Mouse (Mus musculus): ENCODE results near the gene Foxn1. TPM values are rescaled to one million over a fixed set of nuclear protein-coding genes. Genes with fewer than 3 reads are reported as not detected.

Foxn1 gene
- total RNA-seq (2021), result 0.36 and 0.86 TPM in 2 replicates
- long read RNA-seq, result 0 reads

DNA sequence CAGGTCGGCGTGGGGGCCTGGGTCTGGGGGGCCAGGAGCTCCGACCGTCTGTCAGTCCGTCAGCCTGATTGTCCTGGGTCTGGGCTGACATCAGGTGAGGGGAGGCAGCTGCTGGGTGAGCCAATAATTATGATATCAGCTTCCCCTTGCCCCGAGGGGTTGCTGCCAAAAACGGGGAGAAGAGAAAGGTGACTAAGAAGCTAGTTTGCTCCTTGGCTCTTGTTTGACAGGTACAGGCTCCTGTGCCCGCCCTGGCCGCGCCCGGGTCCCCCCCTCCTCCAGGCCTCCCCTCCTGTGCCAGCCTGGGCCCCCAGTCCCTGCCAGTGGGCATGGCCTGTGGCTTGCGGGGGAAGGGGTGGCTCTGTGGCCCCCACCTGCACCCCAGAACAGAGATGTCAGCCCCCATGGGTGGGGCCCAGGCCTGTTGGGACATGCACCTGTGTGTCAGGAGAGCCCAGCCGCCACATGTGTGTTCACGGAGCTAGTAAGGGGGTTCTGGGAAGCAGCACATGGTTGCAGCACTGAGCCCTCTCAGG, at the start of gene Foxn1:
Foxn1 (minus strand) TSS at position 51 of the 536 bp plus-strand sequence.
- DNase-seq, result no peak

- peak; percentile 70 for DNase-seq
Observed at GRCm38 (mm10) chr11:78435776-78436349, 49.5 kb upstream of the Foxn1 start.

DNA sequence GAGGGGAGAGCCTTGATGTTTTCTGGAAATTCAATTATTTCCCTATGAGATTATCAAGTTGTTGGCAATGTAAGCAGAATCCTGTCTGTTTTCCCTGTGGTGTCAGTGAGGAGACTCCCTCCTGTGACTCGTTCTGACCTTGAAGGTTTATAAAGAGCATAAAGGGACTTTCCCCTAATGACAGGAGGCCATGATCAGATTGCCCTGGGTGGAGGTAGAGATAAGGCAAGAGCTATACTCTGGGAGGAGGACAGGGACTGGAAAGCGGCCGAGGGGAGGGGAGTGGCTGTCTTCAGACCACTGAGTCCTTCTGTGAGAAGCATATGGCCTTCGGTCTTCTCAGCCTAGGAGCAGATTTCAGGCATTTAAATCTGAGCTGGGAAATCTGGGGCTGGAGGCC, 47.7 kb upstream of the Foxn1 start:
- DNase-seq, result no peak

GRCm38 (mm10) chr11:78431176-78431575, 44.8 kb upstream of the Foxn1 start:
- no peak for DNase-seq

- DNase-seq, result no peak
Observed at GRCm38 (mm10) chr11:78430195-78430878, 44.0 kb upstream of the Foxn1 start.

GRCm38 (mm10) chr11:78428309-78428708, 42.0 kb upstream of the Foxn1 start:
- no peak for DNase-seq

DNA sequence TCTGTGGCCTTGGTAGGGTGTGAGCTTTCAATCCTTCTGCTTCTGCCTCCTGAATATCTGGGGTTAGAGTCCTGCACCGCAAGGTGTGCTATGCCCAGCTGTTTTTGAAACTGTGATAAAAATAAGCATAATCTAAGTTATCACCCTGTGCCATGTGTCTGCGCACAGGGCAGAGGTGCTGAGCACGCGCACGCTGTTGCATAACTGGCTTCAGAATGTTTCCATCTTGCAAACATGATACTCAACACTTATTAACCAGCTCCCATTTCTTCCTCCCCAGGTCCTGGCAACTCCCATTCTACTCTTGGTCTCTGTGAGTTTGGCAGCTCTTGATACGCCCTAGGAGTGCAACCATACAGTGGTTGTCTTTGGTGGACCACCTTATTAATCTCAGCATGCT, 41.3 kb upstream of the Foxn1 start:
- no peak for DNase-seq

GRCm38 (mm10) chr11:78425572-78425971, 39.2 kb upstream of the Foxn1 start:
- DNase-seq, result no peak

DNA sequence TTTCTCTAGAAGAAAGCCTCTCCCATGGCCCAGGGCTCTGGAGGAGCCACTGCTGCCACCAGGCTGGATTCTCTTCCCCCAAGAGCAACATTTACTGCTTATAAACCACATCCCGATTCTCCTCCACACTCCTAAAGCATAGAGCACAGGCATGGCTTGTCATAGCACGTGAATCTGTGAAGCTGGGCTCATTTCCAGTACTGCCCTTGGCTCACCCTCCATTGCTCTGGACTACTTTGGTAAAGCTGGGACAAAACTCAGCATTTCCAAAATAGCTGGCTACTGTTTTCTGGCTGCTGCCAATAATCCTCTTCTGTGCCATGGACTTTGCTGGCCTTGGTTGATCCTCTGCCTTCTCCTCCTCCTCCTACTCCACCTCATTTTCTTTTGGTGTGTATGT, 38.0 kb upstream of the Foxn1 start:
- peak; percentile 51 for DNase-seq

DNA sequence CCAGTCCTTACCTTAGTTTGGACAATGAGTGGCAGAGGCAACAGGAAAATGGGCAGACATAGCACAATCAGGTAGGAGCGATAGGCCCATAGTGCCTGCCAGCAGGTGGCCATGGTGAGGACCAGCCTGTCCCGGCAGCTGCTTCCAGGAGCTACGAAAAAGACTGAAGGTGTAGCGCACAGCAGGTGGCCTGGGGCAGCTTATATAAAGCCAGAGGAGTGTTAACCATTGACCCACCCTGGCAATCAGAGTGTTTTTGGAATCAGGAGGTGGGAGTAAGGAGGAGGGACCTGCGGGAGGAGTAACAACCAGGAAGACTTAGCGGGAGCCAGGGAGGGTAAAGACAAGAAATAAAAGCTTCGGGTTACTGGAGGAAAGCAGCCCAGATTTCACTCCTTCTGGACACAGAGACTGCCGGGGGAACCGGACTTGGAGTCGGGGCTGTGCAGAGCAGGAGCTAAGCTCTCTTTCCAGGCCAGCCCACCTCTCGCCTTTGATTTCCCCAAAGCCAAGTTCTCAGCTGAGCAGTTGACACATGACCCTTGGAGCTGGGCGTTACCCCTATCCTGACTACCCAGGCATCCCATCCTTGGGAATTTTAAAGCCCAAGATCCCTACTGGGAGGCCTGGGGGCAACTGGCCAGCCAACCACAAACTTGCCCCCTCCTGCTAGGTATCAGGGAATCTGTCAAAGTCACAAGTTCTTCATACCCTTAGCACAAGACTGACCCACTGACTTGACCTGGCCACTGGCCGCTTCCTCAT, 35.9 kb upstream of the Foxn1 start, which contains the start of gene Slc13a2:
Slc13a2 (minus strand) TSS at position 163 of the 765 bp plus-strand sequence.
- DNase-seq, result no peak

DNA sequence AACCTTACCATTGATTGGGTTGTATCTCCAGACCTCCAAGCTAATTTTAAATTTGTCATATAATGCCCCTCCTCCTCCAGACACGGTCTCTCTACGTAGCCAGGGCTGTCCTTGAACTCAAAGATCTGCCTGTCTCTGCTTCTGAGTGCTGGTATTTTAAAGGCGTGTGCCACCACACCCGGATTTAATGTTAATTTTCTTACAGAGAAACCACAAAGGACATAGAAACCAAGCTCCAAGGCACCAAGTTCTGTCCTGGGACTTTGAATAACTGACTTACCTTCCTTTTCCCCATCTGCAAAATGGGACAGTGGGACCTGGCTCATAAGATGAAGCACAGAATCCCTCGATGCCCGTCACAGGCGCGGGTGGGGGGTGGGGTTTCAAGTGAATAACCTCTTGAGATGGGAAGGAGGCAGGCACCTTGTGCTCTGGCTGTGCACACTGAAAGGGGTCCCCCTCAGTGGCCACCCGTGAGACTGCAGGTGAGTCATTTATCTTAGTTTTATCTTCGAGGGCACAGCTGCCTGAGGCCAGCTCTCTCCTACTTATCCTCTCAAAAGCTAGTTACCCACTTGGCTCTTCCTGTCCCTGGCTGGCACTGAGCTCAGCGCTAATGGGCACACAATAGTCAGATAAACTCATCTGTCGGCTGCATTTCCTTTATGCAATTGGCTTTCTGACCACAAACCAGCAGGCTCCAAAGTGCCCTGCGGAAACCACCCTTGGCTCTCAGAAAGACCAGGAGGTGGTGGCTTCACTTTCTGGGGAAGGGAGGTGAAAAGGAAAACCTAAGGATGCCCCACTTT, 35.0 kb upstream of the Foxn1 start:
- DNase-seq, result no peak

DNA sequence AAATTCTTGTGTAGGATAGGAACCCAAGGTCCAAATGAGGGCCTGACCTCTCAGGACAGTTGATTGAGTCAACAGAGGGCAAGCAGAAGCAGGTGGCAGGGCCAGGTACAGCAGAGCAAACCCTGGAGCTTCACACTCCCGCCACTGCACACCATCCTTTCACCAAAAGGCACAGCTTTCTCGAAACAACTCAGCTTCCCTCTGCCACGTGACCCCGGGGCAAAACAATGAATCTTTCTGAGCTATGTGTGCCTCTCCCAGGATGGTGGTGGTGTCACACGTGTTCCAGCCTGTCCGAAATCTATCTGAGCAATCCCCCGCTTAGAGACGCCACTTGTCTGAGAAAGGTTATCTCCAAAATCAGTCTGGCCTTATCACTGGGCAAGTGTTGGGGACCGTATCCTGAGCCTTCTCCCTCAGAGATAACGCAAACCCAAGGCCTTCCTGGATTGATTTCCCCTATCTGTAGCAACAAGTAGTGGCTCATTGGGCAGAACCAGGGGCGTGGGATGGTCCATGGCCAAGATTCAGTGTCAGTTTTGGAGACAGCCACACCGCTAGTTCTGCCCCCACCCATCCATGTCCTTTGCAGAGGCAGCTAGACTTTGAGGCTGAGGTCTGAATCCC, 34.0 kb upstream of the Foxn1 start:
- no peak for DNase-seq

DNA sequence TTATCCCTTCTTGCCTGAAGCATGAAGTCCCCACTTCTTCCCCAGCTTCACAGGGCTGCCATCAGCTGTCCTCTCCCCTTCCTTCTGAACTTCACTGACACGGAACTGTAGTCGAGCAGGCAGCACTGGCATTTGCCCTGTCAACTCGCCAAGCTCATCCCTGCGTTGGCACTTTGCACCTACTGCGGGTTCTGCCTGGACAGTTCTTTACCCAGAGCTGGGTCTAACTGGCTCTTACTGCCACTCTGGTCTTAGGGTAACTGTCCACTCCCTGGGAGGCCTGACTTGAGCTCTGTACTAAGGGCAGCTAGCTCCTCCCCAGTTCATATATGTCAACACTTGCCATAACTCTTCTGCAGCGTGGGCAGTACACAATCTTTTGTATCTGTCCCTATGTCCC, 30.5 kb upstream of the Foxn1 start:
- DNase-seq, result no peak

- DNase-seq, result peak; percentile 43
Observed at GRCm38 (mm10) chr11:78412861-78413260, 26.5 kb upstream of the Foxn1 start.

DNA sequence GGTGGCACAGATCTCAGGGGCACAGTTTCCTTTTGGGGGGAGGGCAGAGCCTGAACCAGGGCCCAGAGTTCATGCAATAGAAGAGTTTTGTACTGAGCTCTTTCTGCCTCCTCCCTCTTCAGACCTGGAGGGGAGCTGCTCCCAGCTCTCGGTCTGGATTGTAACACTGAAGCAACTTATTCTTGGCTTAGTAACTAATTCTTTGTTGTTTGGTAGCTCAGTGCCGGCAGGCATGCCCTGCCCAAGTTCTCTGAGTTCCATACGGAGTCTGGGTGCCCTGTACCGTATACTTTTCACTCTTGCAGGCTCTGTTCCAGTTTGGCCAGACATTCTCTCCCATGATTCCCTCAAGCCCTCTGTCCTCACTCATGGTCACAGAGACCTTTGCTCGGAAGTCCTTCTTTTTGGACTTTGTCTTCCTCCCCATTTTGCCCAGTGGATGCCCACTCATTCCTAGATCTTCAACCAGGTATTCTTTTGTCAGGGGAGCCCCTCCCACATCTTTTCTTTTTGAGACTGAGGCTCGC, 26.0 kb upstream of the Foxn1 start:
- DNase-seq, result no peak

- DNase-seq, result peak; percentile 72
Observed at GRCm38 (mm10) chr11:78411606-78412323, 25.4 kb upstream of the Foxn1 start.

DNA sequence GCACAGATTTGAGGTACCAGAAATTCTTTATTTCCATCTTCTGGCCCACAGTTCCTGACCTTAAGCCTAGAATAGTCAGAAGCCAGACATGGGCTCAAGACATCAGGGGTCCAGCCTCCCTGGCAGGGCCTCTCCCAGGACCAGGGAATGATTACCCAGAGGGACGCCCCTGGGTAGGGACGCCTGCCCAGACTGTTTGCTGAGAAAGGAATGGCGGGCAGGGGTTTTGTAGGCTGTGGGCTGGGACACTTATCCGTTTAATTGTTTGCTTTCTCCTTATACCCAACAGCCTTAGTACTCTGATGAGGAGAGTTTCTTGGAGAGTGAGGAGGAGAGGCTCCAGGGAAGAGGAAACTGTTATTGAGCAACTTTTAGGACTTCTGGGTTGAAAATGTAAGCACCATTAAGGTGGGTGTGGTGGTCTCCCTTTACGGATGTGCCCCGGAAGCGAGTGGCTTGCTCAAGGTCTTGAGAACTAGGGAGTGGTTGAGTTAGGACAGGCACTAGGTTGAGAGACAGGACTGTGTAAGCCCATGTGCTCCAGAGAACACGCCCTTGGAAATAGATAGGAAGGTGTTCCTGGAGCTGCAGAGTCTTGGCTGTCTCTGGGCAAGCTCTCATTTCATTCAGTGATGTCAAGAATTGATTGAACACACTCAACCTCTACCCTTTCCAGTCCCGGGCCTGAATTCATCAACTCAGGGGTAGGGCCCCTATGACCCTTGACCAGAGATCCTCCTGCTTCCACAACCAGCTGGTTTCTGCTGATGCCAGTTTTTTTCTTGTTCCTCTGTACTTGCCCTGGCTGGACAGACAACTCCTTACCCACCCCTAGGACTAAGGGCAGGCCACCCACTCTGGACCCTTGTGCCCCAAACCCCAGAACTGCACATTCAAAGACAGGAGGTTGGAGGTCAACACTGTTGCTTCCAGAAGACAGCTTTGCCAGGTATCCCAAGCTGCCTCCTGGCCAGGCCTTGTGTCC, 22.2 kb upstream of the Foxn1 start:
- DNase-seq, result no peak

- no peak for DNase-seq
Observed at GRCm38 (mm10) chr11:78402062-78402461, 15.7 kb upstream of the Foxn1 start.

GRCm38 (mm10) chr11:78401469-78401868, 15.1 kb upstream of the Foxn1 start:
- no peak for DNase-seq

All from adrenal gland, postnatal 25 days (tissue).